Mouse (Mus musculus) MEL (cell line): ENCODE data around the gene Gpr3.

Experiments
- CTCF ChIP-seq, 3 experiments: IDR thresholded peaks in 2 of 3; conservative IDR thresholded peaks in 1 of 3; 2 replicates each; pipeline ENCODE4 v1.5.1; 2011 to 2012; ENCODE audit warnings: low read length in 3 of 3, low read depth in 2 of 3, mild to moderate bottlenecking in 2 of 3, improper control_type of control experiment in 1 of 3, inconsistent platforms in 1 of 3, mixed read lengths in 1 of 3, moderate library complexity in 1 of 3; ENCODE audit not compliant: control insufficient read depth in 1 of 3, insufficient read depth in 1 of 3, poor library complexity in 1 of 3, severe bottlenecking in 1 of 3
- TAL1 ChIP-seq: IDR thresholded peaks from 2 replicates; pipeline ENCODE4 v1.6.1; 2012; ENCODE audit warnings: mild to moderate bottlenecking, inconsistent platforms, low read length, moderate library complexity, mixed read lengths
- ZC3H11A ChIP-seq: IDR thresholded peaks from 2 replicates; pipeline ENCODE4 v1.6.1; 2012; ENCODE audit warnings: low read depth, mild to moderate bottlenecking, inconsistent platforms, low read length, improper control_type of control experiment
- ZMIZ1 ChIP-seq: IDR thresholded peaks from 2 replicates; pipeline ENCODE4 v1.6.1; 2012; ENCODE audit warnings: low read depth, mild to moderate bottlenecking, inconsistent platforms, low read length, improper control_type of control experiment, moderate library complexity

GRCm38 (mm10) chr4:133237911-133238310, 25.6 kb upstream of the Gpr3 start:
- TF ChIP-seq CTCF (IDR thresholded peaks at IDR 0.05 in 2 of 3, conservative IDR thresholded peaks at IDR 0.05 in 1 of 3; ENCODE audit: control insufficient read depth in 1 of 3, insufficient read depth in 1 of 3, low read depth in 2 of 3, low read length in 3 of 3, poor library complexity in 1 of 3, severe bottlenecking in 1 of 3) (no peak), ZC3H11A (no peak), ZMIZ1 (no peak), TAL1 (peak; percentile 84)
